Mouse (Mus musculus): ENCODE data around the gene Xcr1.

Xcr1 gene

DNA sequence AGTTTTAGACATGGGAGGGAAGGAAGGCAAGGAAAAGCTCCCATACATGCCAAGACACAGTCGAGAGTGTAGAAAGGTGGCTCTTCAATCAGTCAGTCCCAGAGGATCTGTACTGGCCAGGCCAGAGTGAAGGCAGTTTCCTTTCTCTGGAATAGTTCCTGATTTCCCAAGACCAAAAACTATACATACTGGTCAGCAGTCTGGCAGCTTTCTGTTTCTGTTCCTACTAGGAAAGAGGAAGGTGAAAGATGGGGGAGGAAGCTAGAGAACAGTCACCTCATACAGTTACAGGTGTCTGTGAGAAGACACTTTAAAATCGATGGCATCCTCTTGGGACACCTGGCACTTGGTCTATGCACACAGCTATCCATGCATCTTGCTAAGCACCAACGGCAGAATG lies 46.4 kb downstream of the Xcr1 start:
- CTCF ChIA-PET = no interaction called here

DNA sequence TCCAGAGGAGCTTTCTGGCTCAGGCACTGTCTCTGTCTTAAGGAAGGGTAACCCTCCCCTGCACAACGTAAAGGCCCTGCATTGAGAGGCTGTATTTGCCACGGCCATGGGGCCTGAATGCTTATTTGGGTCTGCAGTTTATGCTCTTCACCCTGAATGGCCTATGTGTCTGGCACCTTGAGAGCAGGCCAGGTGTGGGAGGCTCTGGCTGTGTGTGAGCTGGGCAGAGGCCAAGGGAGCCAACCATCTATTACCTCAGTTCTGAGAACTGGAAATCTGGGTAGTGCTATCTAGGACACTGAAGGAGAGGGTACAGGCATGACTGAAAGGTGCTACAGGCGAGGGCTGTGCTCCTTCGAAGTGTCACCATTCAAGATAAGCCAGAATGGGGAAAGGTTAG lies 47.0 kb downstream of the Xcr1 start:
- CTCF ChIA-PET = no interaction called here

DNA sequence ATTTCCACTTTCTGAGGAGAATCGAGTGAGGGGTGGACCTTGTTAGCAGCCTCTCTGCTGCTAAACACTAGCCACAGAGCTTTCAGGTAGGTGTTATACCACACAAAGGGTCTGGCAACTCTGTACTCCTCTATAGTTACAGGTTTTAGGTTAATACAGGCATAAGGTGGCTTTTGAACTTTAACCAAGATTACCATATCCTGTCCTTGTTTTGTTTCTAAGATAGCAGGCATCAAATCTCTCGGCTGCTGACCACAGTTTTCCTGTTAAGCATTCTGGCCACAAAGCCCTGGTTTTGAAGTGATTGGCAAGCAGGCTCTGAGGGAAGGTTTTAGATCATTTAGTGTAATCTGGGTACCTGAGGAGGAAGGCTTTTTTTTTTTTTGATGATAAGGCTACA lies 47.5 kb downstream of the Xcr1 start:
- CTCF ChIA-PET = no interaction called here

DNA sequence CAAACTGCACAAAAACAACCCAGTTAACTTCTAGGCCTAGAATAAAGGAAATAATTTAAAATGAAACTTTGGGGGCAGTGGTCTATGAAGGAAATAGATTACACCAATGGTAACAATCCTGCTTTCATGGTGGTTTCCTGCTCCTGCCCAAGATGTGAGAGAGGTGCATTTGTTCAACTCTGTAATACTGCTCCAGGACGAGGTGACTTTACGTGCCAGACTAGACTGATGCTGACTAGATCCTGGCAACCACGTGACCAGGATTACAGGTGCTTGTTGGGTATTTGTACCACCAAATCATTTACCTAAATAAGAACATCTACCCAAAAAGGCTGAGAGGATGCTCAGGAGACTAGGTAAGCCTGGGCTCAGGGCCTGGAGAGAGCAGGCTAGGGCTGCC lies 50.0 kb downstream of the Xcr1 start:
- CTCF ChIA-PET = no interaction called here

DNA sequence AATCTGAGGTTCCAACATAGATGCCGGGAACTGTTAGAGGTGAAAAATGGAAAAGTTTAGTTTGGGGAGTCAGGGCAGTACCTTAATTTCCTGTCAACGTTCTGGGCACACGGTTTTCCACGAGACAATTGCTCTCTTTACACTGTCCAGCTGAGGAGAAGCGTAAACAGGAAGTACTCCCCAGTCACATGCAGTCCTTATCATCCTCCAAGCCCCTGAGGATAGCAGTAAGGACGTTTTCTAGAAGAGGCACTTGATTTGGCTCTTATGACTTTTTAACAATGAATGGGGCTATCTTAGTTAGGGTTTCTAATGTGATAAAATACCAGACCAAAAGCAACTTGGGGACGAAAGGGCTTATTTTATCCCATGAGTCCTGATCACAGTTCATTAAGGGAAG lies 53.2 kb downstream of the Xcr1 start:
- CTCF ChIA-PET = no interaction called here

DNA sequence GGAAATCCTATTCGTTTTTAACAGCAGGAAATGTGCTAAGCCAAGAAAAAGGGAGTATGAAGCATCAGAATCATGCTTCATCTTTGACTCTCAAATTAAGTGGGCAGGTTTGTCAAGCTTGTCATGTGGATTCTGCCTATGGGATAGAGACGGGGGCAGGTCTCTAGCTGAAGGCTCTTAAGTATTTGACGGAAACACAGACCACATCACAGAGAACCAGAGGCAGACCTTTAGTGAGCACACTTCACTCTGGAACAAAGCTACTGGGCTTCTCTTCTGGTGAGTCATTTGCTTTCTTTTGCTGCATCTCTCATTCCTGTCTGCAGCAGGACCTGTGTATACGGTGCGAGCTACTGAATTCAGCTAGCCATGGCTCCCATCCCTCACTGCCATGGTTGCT lies 55.6 kb downstream of the Xcr1 start, which contains the start of gene Cxcr6:
TSS of gene Cxcr6 (plus strand) at position 209 of the 400 bp plus-strand sequence.
- CTCF ChIA-PET = interaction anchor here (1.1 kb wide), 1 partner anchor 11 kb away, joined by 3 read pairs; no protein-coding TSS in a partner anchor

DNA sequence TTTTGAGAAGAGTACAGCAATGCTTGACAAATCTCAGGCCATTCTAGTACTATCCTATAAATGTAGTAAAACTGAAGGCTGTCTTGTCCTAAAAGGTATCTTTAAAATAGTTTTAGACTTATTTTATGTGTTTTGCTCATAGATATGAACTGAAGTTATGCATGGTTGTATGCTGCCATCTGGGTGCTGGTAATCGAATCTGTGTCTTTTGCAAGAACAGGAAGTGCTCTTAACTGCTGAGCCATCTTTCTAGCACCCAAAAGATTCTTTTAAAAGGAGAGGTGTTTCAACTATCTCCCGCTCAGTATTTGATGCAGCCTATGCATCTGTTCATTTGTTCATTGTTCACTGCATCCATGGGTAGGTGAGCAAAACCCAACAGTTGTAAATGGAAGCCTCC lies 56.6 kb downstream of the Xcr1 start:
- CTCF ChIA-PET = no interaction called here

DNA sequence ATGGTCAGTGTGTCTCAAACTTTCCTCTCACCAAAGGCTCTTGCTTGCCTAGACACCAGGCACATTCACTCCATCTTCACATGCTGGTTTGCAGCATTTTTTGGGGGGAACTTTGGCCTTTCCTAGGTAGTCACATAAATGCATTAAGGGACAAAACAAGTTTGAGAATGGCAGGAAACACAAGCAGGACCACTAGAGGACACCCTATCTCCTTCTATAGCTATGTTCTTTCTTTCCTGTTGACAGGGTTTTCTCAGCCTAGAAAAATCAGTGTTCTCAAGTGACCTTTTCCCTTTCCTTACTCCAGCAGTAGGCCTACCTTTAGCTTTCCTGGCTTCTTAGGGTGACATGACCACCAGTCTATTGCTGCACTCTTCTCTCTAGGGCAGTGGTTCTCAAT lies 58.9 kb downstream of the Xcr1 start:
- CTCF ChIA-PET = no interaction called here

DNA sequence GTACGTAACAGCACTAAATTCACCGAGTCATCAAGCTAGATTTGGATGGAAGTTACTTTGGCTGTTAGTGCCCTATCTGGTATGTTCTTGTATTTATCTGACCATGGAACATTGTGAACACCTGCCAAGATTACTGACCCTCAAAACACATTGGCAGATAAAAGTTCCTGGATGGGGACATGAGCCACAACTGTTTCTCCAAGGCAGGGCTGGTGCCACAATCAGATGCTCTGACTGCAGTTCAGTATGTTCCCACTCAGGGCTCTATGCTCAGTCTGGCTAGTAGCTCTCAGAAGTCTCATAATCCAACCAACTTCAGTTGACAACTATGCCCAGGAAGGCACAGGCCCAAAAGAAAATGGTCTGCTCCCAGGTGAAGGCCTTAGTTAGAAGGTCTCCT lies 59.4 kb downstream of the Xcr1 start:
- CTCF ChIA-PET = no interaction called here

Data from spleen, embryonic (tissue).